Mouse (Mus musculus) stomach, postnatal 0 days (tissue): ENCODE results near the gene Tbcel.

Source experiments
- CTCF ChIP-seq: IDR thresholded peaks from 2 replicates; pipeline ENCODE4 v1.5.1; 2016; ENCODE audit warnings: antibody characterized with exemption, low read depth, mild to moderate bottlenecking, moderate library complexity
- EP300 ChIP-seq: optimal IDR thresholded peaks from 2 replicates; pipeline ENCODE3; 2016; ENCODE audit warnings: antibody characterized with exemption

- TF ChIP-seq CTCF (no peak), EP300 (no peak)
Observed at GRCm38 (mm10) chr9:42544521-42544920, 36.9 kb upstream of the Tbcel start.
